Mouse (Mus musculus) thymus, postnatal 4 days (tissue): Measurements from ENCODE around the gene Gm3739.
A peak's percentile ranks its signal among the peaks of the same experiment; 100 is the strongest.
"Not testable (repeated sequence)": the region's sequence is repeated elsewhere in the genome, so short reads cannot be mapped to it uniquely, and the experiment has no call there.

ENCODE experiments used
- DNase-seq: peaks from one replicate; pipeline ENCODE4 v3.0.0; 2021

Gene Gm3739

DNA sequence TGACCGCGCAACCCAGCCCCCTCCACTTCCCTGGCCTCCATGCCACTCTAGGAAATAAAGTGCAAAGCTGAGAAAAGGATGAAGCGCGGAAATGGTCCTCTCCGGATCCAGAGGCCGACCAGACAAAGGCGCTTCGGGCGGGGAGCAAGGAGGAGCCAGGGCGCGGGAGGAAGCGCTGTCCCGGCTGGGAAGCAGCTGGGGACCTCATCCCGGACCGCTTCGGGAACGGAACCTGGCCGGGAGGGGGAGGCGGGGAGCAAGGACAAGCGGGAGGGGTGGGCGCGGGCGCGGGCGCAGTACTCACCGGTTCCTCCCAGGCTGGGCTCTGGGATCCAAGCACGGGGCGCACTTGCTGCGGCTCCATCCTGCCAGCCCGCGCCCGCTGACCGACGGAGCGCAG lies at the start of gene Gm3739:
Gene Gm3739, minus strand, starts transcription at position 389 of the 400 bp plus-strand sequence.
- not testable (repeated sequence) for DNase-seq

DNA sequence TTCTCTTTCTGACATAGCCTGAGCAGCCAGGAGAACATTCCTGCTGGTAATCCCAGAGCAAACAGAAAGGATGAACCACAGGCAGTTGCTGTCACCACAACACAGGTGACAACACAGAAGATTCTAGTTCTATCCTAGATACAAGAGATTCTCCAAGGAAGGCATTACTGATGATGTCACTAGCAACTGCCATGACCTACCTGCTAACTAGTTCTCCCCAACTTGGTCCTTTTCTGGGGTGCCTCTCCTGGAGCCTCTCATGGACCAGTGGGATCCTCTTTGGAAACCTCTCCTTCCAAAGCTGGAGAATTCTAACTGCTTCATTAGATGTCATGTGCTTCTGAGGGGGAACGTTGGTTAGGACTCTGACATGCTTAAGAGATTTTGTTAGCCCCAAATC lies 17.4 kb upstream of the Gm3739 start, which contains the start of gene Gm5797:
Gene Gm5797, minus strand, starts transcription at position 101 of the 400 bp plus-strand sequence.
- DNase-seq = not testable (repeated sequence)

DNA sequence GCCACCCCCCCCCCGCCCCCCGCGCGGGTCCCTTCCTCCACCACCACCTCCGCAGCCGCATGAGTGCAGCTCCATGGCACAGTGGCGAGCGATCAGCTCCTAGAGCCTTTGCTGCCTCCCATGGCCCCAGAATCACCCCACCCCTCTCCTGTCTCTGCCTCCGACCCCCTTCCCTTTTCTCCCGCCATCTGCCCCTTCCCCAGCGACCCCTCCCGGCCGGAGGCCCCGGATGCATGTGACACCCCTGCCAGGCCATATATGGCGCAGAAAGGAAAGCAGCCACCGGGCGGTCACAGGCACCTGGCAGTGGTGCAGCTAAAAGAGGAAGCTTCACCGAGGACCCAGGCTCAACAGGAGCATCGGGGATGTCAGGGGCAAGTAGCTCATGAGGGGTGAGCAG lies 244 bp upstream of the Gm3739 start:
- peak; percentile 53 for DNase-seq

DNA sequence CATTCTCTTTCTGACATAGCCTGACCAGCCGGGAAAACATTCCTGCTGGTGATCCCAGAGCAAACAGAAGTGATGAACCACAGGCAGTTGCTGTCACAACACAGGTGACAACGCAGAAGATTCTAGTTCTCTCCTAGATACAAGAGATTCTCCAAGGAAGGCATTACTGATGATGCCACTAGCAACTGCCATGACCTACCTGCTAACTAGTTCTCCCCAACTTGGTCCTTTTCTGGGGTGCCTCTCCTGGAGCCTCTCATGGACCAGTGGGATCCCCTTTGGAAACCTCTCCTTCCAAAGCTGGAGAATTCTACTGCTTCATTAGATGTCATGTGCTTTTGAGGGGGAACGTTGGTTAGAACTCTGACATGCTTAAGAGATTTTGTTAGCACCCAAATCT lies 50.2 kb downstream of the Gm3739 start, which contains the start of gene Gm3727:
Gene Gm3727, minus strand, starts transcription at position 101 of the 400 bp plus-strand sequence.
- not testable (repeated sequence) for DNase-seq
